Mouse (Mus musculus) liver, adult 2 months (tissue): Measurements from ENCODE around the gene Xpo4.

Experiments used
- CTCF ChIP-seq: fragments of 200-500 bp; IDR thresholded peaks from 2 replicates; pipeline ENCODE4 v1.5.1; 2011; ENCODE audit warnings: low read depth, low read length, control low read depth
- POLR2A ChIP-seq: fragments of 200-500 bp; IDR thresholded peaks from 2 replicates; pipeline ENCODE4 v1.6.1; 2011; ENCODE audit warnings: low read length, control low read depth; ENCODE audit not compliant: insufficient read depth; ENCODE audit errors: extremely low read depth

DNA sequence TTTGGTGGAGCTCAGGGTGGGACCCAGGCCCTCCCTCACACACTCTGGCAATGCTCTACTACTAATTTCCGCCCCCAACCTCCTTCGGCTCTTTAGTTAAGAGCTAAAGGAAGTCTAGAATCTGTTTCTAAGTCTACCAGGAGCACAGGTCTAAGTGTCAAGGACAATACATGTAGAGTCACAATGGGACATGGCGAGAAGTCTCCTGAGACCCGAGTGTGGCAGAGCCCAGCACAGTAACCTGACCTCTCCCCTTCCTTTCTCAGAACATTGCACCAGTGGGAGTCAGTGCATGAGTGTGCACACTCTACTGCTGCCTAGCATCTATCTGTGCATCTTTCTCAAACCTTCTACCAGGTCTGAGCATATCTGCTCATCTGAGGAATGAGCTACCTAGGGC is 40.5 kb upstream of the Xpo4 start:
- TF ChIP-seq CTCF (no peak), POLR2A (no peak)
